Mouse (Mus musculus): ENCODE data around the gene Zfp748. TPM values are rescaled to one million over a fixed set of nuclear protein-coding genes. Genes with fewer than 3 reads are reported as not detected.

Zfp748 gene
- polyA plus RNA-seq, 1 experiment from 2014 or later, result 13.5 TPM

Other genes with a start within 250 kb of the Zfp748 start
- gene Zfp457, start 247.3 kb downstream of the Zfp748 start, polyA plus RNA-seq (2015; fragmentation: Nextera tagmentation; extraction: Ambion mirVana), result 0.84 and 1.1 TPM in 2 replicates
- 1.6 and 1.9 TPM in 2 replicates for gene Zfp595, start 221.3 kb downstream of the Zfp748 start, polyA plus RNA-seq (2015; fragmentation: Nextera tagmentation; extraction: Ambion mirVana)
- 0.44 TPM in 1 of 2 replicates, not detected in the other for gene Gm28044, start 193.3 kb downstream of the Zfp748 start, polyA plus RNA-seq (2015; fragmentation: Nextera tagmentation; extraction: Ambion mirVana)
- gene Zfp953, start 193.2 kb downstream of the Zfp748 start, polyA plus RNA-seq (2015; fragmentation: Nextera tagmentation; extraction: Ambion mirVana), result 0.68 and 0.69 TPM in 2 replicates
- gene Gm28041, start 178.1 kb downstream of the Zfp748 start, polyA plus RNA-seq (2015; fragmentation: Nextera tagmentation; extraction: Ambion mirVana), result not detected in 2 replicates
- gene Zfp456, start 178.0 kb downstream of the Zfp748 start, polyA plus RNA-seq (2015; fragmentation: Nextera tagmentation; extraction: Ambion mirVana), result 0.55 and 0.72 TPM in 2 replicates
- 3.4 and 5.0 TPM in 2 replicates for gene Zfp429, start 154.0 kb downstream of the Zfp748 start, polyA plus RNA-seq (2015; fragmentation: Nextera tagmentation; extraction: Ambion mirVana)
- 0.21 and 0.58 TPM in 2 replicates for gene Zfp459, start 132.4 kb downstream of the Zfp748 start, polyA plus RNA-seq (2015; fragmentation: Nextera tagmentation; extraction: Ambion mirVana)
- gene Zfp874a, start 102.2 kb downstream of the Zfp748 start, polyA plus RNA-seq (2015; fragmentation: Nextera tagmentation; extraction: Ambion mirVana), result 5.2 and 6.8 TPM in 2 replicates
- gene Zfp874b, start 69.6 kb downstream of the Zfp748 start, polyA plus RNA-seq (2015; fragmentation: Nextera tagmentation; extraction: Ambion mirVana), result 2.0 and 2.5 TPM in 2 replicates
- 14.6 and 14.8 TPM in 2 replicates for gene Zfp58, start 53.3 kb downstream of the Zfp748 start, polyA plus RNA-seq (2015; fragmentation: Nextera tagmentation; extraction: Ambion mirVana)
- gene Gm26965, start 27.7 kb downstream of the Zfp748 start, polyA plus RNA-seq (2015; fragmentation: Nextera tagmentation; extraction: Ambion mirVana), result not detected in 2 replicates
- gene Zfp87, start 27.7 kb downstream of the Zfp748 start, polyA plus RNA-seq (2015; fragmentation: Nextera tagmentation; extraction: Ambion mirVana), result 36.4 and 39.7 TPM in 2 replicates
- 4.1 and 4.5 TPM in 2 replicates for gene Zfp729b, start 55.9 kb upstream of the Zfp748 start, polyA plus RNA-seq (2015; fragmentation: Nextera tagmentation; extraction: Ambion mirVana)
- gene Gm49345, start 83.9 kb upstream of the Zfp748 start, polyA plus RNA-seq (2015; fragmentation: Nextera tagmentation; extraction: Ambion mirVana), result 0.87 and 0.96 TPM in 2 replicates
- 3.5 and 4.3 TPM in 2 replicates for gene Zfp729a, start 84.0 kb upstream of the Zfp748 start, polyA plus RNA-seq (2015; fragmentation: Nextera tagmentation; extraction: Ambion mirVana)
- gene Zfp738, start 133.2 kb upstream of the Zfp748 start, polyA plus RNA-seq (2015; fragmentation: Nextera tagmentation; extraction: Ambion mirVana), result 15.3 and 16.3 TPM in 2 replicates
- 9.3 and 11.0 TPM in 2 replicates for gene Zfp65, start 175.3 kb upstream of the Zfp748 start, polyA plus RNA-seq (2015; fragmentation: Nextera tagmentation; extraction: Ambion mirVana)
- 8.6 and 8.9 TPM in 2 replicates for gene Zfp85, start 201.4 kb upstream of the Zfp748 start, polyA plus RNA-seq (2015; fragmentation: Nextera tagmentation; extraction: Ambion mirVana)
- gene Zfp493, start 225.9 kb upstream of the Zfp748 start, polyA plus RNA-seq (2015; fragmentation: Nextera tagmentation; extraction: Ambion mirVana), result 2.5 and 2.7 TPM in 2 replicates